Mouse (Mus musculus): ENCODE data around the gene Olfr33.
A peak's percentile ranks its signal among the peaks of the same experiment; 100 is the strongest.

Olfr33 gene

GRCm38 (mm10) chr7:102718970-102719369, at the start of gene Olfr33:
Gene Olfr33, minus strand, starts transcription at chr7:102719070.
- no peak for DNase-seq (ENCODE audit: low spot score)

GRCm38 (mm10) chr7:102759266-102759665, 40.4 kb upstream of the Olfr33 start, which contains the start of the genes Olfr560 and Olfr78:
Gene Olfr560, minus strand, starts transcription at chr7:102759366.
Gene Olfr78, minus strand, starts transcription at chr7:102759471.
- no peak for DNase-seq (ENCODE audit: low spot score)

DNA sequence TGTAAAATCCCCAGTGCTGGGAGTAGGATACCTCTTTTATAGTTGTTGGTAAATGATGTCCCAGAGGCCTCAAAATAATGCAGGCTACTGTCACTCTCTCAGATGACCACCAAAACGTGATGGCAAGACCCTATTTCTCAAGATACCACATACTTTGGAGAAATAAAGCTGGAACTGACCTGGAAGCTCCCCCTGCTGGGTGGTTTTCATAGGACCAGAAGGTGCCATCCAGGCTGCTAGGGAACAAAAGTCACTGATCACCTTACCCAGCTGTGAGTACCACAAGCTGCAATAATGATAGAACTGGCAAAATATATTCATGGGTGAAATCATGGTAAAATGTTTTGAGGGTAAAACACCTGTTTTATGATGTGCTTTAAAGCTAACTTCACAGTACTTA, 33.2 kb upstream of the Olfr33 start:
- DNase-seq (ENCODE audit: low spot score) = no peak

DNA sequence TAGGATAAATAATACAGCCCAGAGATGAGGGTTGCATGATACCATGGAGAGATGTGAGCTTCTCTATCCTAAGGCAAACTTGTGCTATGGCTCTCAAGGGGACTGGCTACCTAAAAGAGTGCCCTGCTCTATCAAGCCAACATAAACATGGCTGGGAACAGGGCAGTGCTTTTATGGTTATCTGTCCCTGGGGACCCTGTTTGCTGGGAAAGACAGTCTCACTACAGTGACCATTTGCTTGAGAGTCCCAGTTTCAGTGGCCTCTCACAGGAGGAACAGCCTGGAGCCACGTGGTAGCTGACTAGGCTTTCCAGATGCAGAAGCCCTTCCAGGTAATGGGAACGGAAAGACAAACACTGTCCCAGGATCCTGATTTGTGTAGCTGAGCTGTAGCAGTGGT, 18.8 kb upstream of the Olfr33 start:
- DNase-seq (ENCODE audit: low spot score) = no peak

DNA sequence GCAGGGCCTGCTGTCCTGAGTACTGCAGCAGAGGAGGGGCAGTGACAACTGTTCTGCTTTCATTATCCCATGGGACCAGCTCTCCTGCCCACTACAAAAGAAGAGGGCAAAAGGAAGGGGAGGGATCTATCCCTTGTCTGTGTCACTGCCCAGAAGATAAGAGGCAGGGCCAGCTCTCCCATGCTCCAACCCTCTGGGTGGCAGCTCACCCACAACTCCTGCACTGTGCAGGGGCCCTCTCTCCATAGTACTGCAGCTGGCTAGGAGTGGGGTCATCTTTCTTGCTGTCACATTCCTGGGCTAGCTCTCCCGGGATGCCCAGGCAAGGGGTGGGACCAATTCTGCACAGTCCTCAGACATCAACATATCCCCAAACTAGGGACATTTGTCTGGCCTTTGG, 14.9 kb upstream of the Olfr33 start:
- no peak for DNase-seq (ENCODE audit: low spot score)

GRCm38 (mm10) chr7:102727391-102727790, 8.5 kb upstream of the Olfr33 start, which contains the start of gene Olfr559:
Gene Olfr559, minus strand, starts transcription at chr7:102727491.
- no peak for DNase-seq (ENCODE audit: low spot score)

DNA sequence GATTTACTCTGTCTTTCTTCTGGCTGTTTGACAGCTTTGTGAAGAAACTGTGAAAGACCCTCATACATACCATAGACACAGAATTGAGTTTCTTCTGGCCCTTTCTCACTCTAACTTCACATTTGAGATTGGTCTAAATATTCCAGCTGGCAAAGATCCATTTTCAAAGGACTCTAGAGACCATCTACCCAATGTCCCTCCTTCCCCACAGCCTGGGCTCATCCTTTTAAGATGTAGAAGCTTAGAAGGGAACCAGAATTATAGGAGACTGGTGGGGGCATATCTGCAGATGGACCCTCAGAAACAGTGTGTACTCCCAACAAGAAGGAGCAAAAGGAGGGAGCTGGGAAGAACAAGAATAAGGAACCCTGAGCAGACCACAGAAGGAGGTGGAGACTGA, 17.0 kb downstream of the Olfr33 start, which contains the start of gene Olfr558:
Gene Olfr558, plus strand, starts transcription at position 301 of the 400 bp plus-strand sequence.
- DNase-seq (ENCODE audit: low spot score) = no peak

DNA sequence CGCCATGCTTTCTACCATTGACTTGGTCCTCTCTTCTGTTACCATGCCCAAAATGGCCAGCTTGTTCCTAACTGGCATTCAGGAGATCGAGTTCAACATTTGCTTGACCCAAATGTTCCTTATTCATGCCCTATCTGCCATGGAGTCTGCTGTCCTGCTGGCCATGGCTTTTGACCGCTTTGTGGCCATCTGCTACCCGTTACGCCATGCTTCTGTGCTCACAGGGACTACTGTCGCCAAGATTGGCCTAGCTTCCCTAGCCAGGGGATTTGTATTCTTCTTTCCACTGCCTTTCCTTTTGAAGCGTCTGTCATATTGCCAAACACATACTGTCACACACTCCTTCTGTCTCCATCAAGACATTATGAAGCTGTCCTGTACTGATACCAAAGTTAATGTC, 20.4 kb downstream of the Olfr33 start:
- DNase-seq (ENCODE audit: low spot score) = no peak

- no peak for DNase-seq (ENCODE audit: low spot score)
These were observed 23.3 kb downstream of the Olfr33 start, which contains the start of gene Olfr557 for GRCm38 (mm10) chr7:102695358-102696125. Gene Olfr557, plus strand, starts transcription at chr7:102695910.

DNA sequence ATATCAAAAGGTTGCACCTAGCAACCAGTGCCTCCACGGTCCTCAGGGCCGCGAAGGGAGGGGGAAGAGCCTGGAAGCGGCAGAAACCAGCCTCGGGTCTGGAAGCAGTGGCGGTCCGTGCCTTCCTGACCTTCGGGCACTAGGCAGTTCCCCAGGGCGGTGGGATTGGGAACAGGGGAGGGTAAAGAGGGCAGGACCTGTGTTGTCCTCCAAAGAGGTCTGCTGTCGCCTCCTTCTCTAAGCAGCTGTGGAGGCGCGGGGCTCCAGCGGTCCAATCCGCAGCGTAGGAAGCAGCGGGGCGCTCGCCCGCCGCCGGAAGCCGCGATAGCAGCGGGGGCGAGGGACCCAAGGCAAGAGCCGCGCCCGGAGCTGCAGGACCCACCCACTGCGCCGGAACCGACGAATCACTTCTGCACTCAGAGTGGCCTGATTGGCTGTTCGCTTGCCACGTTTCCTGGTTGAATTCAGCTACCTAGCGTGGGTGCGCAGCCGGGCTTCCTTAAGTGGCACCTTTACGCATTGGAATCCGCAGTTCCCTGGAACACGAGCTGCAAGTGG, 31.8 kb downstream of the Olfr33 start, which contains the start of gene Trim68:
Gene Trim68, minus strand, starts transcription at position 384 of the 558 bp plus-strand sequence.
- peak; percentile 89 for DNase-seq (ENCODE audit: low spot score)

DNA sequence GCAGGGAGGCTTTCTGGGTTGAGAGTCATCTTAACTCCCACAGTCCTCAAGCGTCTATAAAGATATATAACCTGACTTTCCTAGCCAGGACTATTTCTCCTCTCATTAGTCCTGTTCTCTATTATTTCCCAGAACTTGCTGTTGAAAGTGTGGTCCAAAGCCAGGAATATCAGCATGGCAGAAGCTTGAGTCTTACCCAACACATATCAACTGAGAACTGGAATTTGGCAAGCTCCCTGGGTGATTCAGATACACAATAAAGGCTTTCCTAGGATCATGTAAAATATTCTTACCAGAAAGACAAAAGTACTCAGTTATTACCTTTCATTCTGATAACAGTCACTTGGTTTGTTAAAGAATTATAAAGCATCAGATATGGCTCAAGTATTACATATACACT, 37.0 kb downstream of the Olfr33 start:
- no peak for DNase-seq (ENCODE audit: low spot score)

DNA sequence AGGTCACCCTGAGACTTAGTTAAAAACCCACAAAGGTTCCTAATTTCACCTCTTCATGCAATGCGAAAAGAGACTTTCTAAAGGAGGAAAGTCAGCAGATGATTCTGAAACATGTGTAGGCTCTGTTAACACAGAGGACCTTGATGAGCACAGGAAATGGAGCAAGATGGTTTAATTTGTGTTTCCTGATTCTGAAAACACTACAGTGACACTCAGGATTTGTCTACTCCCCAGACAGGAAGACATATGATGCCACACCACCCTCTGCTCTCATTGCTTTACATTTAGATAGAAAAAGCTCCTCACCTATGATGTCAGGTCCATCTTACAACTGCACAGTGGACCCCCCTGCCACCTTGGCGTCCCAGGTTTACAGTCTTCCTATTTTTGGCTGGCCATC, 42.6 kb downstream of the Olfr33 start:
- DNase-seq (ENCODE audit: low spot score) = no peak

- DNase-seq (ENCODE audit: low spot score) = no peak
These were observed 53.5 kb downstream of the Olfr33 start for GRCm38 (mm10) chr7:102665378-102665777.

DNA sequence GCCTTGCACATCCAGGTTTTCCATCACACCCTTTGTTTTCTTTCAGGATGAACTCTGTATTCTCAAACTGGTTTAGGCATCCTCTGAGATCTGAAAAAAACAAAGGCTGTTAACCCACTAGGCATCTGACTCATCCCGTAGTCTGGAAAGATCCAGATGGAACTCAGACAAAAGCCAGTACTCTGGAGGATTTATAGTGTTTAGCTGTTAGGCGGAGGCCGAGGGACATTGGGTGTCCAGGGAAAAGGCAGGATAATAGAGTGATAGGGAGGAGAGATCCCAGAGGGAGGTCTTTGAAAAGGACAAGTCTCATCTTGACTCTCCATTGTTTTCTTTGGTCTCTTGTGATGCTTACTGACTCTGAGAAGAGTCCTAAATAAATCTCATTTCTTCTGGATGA, 54.3 kb downstream of the Olfr33 start, which contains the start of gene Olfr556:
Gene Olfr556, plus strand, starts transcription at position 301 of the 400 bp plus-strand sequence.
- DNase-seq (ENCODE audit: low spot score) = no peak

Measured in yolk sac, embryonic 10.5 days (tissue).